Mouse (Mus musculus) cerebellum, postnatal 4 days (tissue): Measurements from ENCODE around the gene Map3k14.
"Not testable (repeated sequence)": the region's sequence is repeated elsewhere in the genome, so short reads cannot be mapped to it uniquely, and the experiment has no call there.

Source experiments
- DNase-seq, 2 experiments: peaks; one replicate each; pipeline ENCODE4 v3.0.0; 2022; ENCODE audit warnings: low spot score in 2 of 2, mixed read lengths in 1 of 2

Gene Map3k14

GRCm38 (mm10) chr11:103267346-103268219 lies at the start of gene Map3k14:
Gene Map3k14 (minus strand): TSS chr11:103267472.
- peak; percentile 97 to 98 for DNase-seq

- no peak for DNase-seq
Measured at GRCm38 (mm10) chr11:103315379-103315778, 48.1 kb upstream of the Map3k14 start.

- DNase-seq: no peak
Measured at GRCm38 (mm10) chr11:103314736-103315374, 47.6 kb upstream of the Map3k14 start.

GRCm38 (mm10) chr11:103313542-103313941 lies 46.3 kb upstream of the Map3k14 start:
- DNase-seq: no peak

GRCm38 (mm10) chr11:103312655-103313255 lies 45.5 kb upstream of the Map3k14 start:
- no peak for DNase-seq

- DNase-seq: no peak
Measured at GRCm38 (mm10) chr11:103311960-103312611, 44.8 kb upstream of the Map3k14 start.

GRCm38 (mm10) chr11:103309956-103310574 lies 42.8 kb upstream of the Map3k14 start:
- DNase-seq: no peak

- no peak for DNase-seq
Measured at GRCm38 (mm10) chr11:103307910-103308309, 40.6 kb upstream of the Map3k14 start.

- DNase-seq: no peak
Measured at GRCm38 (mm10) chr11:103304525-103304924, 37.3 kb upstream of the Map3k14 start.

- DNase-seq: no peak
Measured at GRCm38 (mm10) chr11:103294772-103295171, 27.5 kb upstream of the Map3k14 start.

- DNase-seq: no peak
Measured at GRCm38 (mm10) chr11:103294066-103294465, 26.8 kb upstream of the Map3k14 start.

- DNase-seq: no peak
Measured at GRCm38 (mm10) chr11:103292890-103293287, 25.6 kb upstream of the Map3k14 start.

GRCm38 (mm10) chr11:103292152-103292889 lies 25.0 kb upstream of the Map3k14 start:
- DNase-seq: no peak

GRCm38 (mm10) chr11:103290841-103291240 lies 23.6 kb upstream of the Map3k14 start:
- DNase-seq: not testable (repeated sequence)

GRCm38 (mm10) chr11:103288291-103288963 lies 21.2 kb upstream of the Map3k14 start:
- DNase-seq: no peak

- no peak for DNase-seq
Measured at GRCm38 (mm10) chr11:103286910-103287309, 19.6 kb upstream of the Map3k14 start.

- DNase-seq: no peak
Measured at GRCm38 (mm10) chr11:103285951-103286350, 18.7 kb upstream of the Map3k14 start.

- DNase-seq: no peak
Measured at GRCm38 (mm10) chr11:103285276-103285675, 18.0 kb upstream of the Map3k14 start.

GRCm38 (mm10) chr11:103281784-103282183 lies 14.5 kb upstream of the Map3k14 start:
- DNase-seq: no peak

GRCm38 (mm10) chr11:103276450-103276849 lies 9.2 kb upstream of the Map3k14 start:
- no peak for DNase-seq
